Mouse (Mus musculus): Measurements from ENCODE around the gene Mapk13.
"Not testable (repeated sequence)": the region's sequence is repeated elsewhere in the genome, so short reads cannot be mapped to it uniquely, and the experiment has no call there.

Gene Mapk13

GRCm38 (mm10) chr17:28769121-28769874 is at the start of gene Mapk13:
Mapk13 (plus strand) TSS chr17:28769297.
- peak; percentile 27 for DNase-seq

- no peak for DNase-seq
Observed at GRCm38 (mm10) chr17:28725783-28726182, 43.3 kb upstream of the Mapk13 start, which contains the start of gene AC170998.1. AC170998.1 (plus strand) TSS chr17:28726083.

GRCm38 (mm10) chr17:28727511-28727910 is 41.6 kb upstream of the Mapk13 start:
- DNase-seq = not testable (repeated sequence)

GRCm38 (mm10) chr17:28735317-28736105 is 33.6 kb upstream of the Mapk13 start:
- DNase-seq = no peak

GRCm38 (mm10) chr17:28736486-28736885 is 32.6 kb upstream of the Mapk13 start:
- peak; percentile 9 for DNase-seq

GRCm38 (mm10) chr17:28737973-28738372 is 31.1 kb upstream of the Mapk13 start:
- no peak for DNase-seq

- no peak for DNase-seq
Observed at GRCm38 (mm10) chr17:28739244-28739643, 29.9 kb upstream of the Mapk13 start.

GRCm38 (mm10) chr17:28743145-28743866 is 25.8 kb upstream of the Mapk13 start:
- DNase-seq = no peak

GRCm38 (mm10) chr17:28743916-28744315 is 25.2 kb upstream of the Mapk13 start:
- DNase-seq = peak; percentile 46

- DNase-seq = no peak
Observed at GRCm38 (mm10) chr17:28745773-28746172, 23.3 kb upstream of the Mapk13 start.

- no peak for DNase-seq
Observed at GRCm38 (mm10) chr17:28748001-28748400, 21.1 kb upstream of the Mapk13 start.

GRCm38 (mm10) chr17:28750580-28750979 is 18.5 kb upstream of the Mapk13 start:
- no peak for DNase-seq

GRCm38 (mm10) chr17:28756447-28756846 is 12.7 kb upstream of the Mapk13 start:
- no peak for DNase-seq

GRCm38 (mm10) chr17:28757470-28757869 is 11.6 kb upstream of the Mapk13 start:
- DNase-seq = no peak

- no peak for DNase-seq
Observed at GRCm38 (mm10) chr17:28760736-28761312, 8.3 kb upstream of the Mapk13 start.

GRCm38 (mm10) chr17:28761871-28762270 is 7.2 kb upstream of the Mapk13 start:
- peak; percentile 82 for DNase-seq

- no peak for DNase-seq
Observed at GRCm38 (mm10) chr17:28766203-28766602, 2.9 kb upstream of the Mapk13 start.

- no peak for DNase-seq
Observed at GRCm38 (mm10) chr17:28766781-28767515, 2.1 kb upstream of the Mapk13 start.

GRCm38 (mm10) chr17:28769875-28770421 is 851 bp downstream of the Mapk13 start:
- DNase-seq = no peak

- no peak for DNase-seq
Observed at GRCm38 (mm10) chr17:28771289-28771688, 2.2 kb downstream of the Mapk13 start.

- DNase-seq = not testable (repeated sequence)
Observed at GRCm38 (mm10) chr17:28774303-28774702, 5.2 kb downstream of the Mapk13 start.

GRCm38 (mm10) chr17:28775161-28775560 is 6.1 kb downstream of the Mapk13 start:
- no peak for DNase-seq

All from thymus, postnatal 14 days (tissue).